Mouse (Mus musculus): ENCODE measurements around the gene Ednra.

- TF ChIP-seq CTCF (IDR thresholded peaks at IDR 0.05; ENCODE audit: borderline replicate concordance, extremely low read depth, insufficient read depth, insufficient read length) (no peak), POLR2A (IDR thresholded peaks at IDR 0.05; ENCODE audit: borderline replicate concordance, extremely low read depth, insufficient read depth, insufficient read length, poor library complexity, severe bottlenecking) (no peak)
Observed at GRCm38 (mm10) chr8:77738419-77738818, 14.2 kb upstream of the Ednra start.
